Mouse (Mus musculus) fibroblast of lung, adult 2 months (primary cell): ENCODE measurements around the gene Ifit2.
A peak's percentile ranks its signal among the peaks of the same experiment; 100 is the strongest.

ENCODE experiments used
- DNase-seq: peaks from one replicate; pipeline ENCODE4 v3.0.0-alpha.2; 2011; ENCODE audit warnings: low read depth

The Ifit2 gene

DNA sequence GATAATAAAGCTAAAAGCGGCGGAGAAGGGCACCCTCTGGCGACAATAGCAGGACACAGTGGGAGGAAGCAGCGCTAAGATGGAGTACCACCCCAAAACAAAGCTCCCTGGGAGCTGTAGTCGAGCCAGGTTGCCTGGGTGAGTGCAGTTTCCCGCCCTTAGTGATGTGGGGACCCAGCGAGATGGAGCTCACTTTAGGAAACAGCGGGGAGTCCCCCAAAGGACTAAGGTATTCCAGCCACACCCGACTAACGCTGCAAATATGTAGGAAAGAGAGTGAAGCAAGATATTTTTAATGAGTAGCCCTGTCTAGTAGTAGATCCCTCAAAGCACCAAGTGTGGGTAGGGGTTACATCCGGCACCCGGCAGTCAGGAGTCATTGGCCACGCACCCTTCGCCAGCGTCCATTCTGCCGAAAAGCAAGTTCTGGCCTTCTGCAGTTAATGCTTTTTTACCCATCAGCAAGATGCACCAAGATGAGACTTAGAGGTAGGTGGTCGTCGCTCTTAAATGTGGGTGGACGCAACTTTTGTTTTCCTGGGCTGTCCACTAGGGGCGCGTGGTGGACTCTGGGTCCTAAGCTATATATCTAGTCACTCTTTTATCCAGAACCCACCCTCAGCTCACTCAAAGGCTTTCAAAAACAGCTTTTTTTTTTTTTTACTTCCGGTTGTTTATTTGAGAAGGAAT lies at the start of gene Ifit2:
Ifit2 (plus strand) TSS at position 161 of the 690 bp plus-strand sequence.
- peak; percentile 53 for DNase-seq

DNA sequence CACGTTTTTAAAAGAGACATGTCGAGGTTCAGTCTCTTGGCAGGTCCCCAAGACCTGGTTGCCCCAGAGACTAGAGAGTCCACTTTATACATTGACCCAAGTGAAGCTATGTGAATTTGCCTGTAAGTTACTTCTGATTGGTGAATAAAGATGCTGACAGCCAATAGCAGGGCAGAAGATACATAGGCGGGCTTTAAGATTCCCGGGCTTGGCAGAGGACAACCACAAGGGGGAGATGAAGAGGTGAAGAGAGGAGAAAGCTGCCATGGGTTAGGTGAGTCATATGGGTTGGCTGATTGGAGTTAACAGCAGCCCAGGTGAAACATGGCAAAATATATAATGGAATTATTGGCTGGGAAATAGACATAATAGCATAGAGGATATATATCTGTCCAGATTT lies 49.7 kb upstream of the Ifit2 start:
- DNase-seq, result peak; percentile 67

DNA sequence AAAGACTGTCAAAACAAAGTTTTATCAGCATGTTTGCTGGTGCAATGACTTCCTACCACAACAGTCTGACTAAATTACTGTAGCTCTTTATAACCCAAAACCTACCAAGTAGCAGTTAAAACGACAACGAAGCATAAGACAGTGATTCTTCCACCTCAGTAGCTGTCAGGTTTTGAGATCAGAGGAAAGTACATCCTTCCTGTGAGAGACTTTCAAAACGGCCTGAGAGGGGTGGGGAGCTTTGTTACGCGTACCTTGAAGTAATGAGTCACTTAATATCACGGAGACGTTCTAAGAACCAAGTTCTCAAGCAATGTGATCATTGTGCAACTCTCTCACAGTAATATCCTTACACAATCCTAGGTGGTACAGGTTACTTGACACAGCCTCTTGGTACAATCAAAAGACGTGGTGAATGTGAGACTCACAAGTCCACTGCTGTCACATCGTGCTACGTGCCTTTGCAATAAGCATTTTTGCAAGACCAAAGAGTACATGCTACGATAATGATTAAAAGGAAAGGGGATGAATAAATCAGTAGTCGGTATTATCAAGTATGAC lies 45.3 kb upstream of the Ifit2 start:
- DNase-seq, result no peak

DNA sequence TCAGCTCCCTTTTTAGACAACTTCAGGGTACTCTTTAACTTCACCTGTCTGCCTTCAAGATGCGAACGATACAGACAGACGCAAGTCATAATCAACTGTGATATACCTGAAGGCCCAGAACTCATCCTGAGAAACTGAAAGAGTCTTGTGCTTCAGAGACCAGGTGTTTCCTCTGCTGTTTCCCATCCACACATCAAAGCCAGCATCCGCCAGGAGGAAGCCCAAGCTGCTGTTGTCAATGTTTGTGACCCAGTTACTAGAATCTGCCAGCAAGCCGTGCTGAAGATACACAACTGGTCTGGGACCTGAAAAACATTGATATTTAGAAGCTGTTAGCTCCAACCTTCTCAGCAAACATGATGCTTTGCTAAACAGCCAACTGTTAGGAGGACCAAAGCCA lies 39.8 kb upstream of the Ifit2 start:
- DNase-seq, result no peak

DNA sequence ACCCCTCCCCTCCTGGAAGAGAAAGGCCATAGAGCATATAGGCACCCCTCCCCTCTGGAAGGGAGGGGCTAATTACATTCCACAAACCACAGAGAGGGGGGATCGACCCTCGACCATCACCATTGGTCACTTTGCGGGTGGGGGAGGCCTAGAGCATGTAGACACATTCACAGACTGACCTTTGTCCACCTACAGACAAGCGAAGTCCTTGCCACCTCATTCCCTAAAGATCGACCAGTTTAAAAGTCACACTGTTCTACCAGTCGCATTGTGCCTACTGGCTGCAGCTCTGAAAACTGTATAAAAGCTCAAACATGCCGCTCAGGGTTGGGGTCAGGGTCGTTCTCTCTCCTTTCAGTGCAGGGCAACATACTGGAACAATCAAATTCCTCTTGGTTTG lies 39.0 kb upstream of the Ifit2 start:
- DNase-seq, result no peak

DNA sequence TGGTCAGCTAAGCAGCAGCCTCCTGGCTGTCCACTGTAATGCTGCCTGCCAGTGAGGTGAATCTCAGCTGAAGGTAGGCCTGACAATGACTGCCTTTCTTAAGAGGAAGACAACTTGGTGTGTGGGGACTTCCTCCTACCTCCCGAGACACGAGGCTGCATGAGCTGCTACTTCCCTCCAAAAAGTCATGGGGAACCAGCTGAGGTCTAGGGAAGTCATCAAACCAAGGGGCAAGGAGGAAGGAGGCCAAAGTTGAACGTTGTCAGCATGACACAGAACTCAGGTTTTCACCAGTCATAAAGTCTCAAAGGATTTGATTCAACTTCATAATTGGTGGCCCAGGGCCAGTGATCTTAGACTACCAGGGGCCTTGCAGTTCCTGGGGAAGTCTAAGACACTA lies 34.8 kb upstream of the Ifit2 start:
- DNase-seq, result no peak

DNA sequence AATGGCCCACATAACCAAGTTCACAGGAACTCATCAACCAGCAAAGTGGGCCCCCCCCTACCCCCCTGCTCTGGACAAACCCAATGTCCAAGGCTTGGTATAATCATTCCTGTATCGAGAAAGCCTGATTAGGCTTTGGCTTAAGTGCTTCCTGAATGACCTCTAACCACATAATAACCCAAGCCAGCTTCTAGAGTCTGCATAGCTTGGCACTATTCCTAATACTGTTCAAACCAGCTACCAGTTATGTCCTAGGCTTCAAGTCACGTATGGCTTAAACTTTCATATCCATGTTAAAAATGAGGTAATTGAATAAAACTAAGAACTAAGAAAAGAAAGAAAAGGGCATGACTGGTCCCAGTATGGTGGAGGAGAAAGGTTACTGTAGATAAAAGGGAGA lies 34.1 kb upstream of the Ifit2 start:
- no peak for DNase-seq

DNA sequence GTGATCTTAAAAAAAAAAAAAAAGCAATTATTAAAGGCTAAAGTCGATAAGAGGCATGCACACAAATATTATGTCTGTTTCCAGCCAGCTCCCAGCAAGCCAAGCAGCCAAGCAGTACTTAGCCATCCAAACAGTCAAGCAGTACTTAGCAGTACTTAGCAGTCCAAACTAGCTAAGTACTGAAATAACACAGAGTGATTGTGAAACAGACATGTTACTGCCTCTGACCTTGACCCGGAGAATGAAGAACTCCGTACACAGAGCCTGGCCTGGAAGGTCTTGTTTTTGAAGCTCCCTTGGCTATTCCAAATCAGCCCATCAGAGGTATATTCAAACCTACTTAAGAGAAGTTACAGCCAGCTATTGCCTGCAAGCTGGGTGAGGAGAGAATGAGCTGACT lies 33.3 kb upstream of the Ifit2 start:
- DNase-seq, result no peak

DNA sequence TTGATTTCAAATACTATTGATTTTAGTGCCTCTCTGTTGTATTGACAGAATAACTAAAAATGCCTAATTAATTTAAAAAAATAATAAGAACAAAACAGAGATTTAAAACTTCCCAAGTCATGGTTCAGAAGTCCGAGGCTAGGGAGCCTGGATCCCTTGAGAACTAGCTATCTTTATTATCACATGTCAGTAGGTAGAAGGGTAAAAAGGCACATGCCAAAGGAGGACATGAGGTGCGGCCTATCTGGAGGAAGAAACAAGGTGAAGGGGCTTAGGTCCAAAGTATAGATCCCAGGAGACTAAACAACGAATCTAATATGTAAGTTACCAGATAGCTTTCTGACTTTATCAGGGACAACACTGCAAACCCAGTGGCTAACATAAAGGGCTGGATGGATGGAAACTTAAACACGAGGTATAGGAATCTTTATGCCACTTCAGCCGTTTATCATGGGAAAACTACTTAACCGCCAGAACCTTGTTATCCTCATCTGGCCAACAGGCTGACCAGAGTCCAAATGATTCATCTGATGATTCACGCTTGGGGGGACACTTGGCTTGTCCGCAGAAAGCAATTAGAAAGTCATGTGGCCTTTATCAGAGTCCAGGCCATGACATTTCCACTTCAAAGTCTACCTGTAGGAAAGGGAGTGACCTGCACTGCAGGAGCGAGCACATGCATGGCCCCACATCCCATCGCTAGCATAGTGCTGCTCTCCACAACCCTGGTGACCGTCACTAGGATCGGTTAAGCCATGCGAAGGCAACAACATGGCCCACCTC lies 32.5 kb upstream of the Ifit2 start:
- DNase-seq, result no peak

DNA sequence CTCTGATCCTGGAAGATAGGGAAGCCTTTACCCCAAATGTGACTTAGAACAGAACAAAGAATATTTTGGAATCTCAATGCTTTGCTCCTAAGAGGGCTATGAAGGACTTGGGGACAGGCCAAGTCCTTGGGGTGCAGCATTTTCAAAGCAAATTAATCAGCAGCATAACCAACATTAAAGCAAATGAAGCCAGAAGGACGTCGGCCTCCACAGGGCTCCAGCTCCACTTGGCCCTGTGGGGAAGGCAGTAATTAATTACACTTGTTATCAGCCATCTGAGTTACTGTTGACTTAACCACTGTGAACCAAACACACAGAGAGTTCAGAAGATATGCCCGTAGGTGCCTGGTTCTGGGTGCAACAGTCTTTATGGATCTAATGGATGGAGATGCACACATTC lies 31.7 kb upstream of the Ifit2 start:
- no peak for DNase-seq

DNA sequence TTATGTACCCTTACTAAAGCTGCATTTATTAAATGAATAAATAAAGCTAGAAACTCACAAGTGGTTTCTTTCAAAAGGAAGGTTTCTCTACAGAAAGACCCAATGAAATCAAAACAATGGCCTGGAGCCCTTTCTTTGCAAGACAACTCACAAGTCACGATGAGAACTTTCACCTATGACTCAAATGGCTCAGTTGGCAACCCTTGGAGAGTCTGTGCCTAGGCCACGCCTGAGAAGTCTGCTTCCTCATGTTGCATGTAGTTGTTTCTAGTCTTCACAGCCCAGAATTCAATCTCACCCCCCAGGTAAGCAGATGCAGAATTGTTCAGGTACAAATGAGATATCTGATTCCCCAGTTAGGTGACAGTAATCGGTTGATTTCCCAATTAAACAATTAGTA lies 30.8 kb upstream of the Ifit2 start:
- no peak for DNase-seq

DNA sequence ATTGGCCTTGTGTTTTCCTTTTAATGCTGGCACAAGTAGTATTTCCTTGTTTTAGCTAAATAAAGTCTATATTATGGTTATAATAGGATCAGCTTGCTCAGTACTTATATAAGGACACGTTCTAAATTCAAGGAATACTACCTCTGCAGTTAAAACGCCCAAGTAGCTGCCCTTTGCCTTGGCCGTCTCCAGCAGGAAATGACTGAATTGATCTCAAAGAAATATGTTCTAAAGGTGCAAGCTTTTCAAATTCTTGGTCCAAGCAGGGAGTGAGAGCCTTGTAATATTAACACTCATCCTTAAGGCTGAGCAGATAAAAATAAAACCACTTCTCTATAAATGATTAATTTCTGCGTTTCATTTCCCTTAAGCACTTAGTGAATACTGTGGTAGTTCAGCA lies 30.4 kb upstream of the Ifit2 start:
- DNase-seq, result no peak

DNA sequence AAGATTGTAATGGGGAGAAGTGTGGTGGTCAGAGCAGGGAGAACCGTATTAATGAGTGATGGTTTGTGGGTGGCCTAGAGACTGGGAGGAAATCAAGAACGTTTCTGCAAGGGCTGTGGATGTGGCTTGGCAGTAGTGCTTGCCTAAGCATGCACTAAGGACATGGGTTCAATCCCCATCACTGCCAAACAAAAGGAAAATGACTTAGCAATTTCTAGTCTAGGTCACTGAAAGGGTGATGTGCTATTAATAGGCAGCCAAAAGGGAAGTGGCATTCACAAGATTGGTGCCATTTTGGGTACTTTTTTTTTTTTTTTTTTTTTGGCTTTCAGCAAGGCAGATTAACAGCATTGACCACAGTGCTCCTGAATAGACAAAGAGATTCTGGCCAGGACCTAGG lies 29.1 kb upstream of the Ifit2 start:
- DNase-seq, result no peak

DNA sequence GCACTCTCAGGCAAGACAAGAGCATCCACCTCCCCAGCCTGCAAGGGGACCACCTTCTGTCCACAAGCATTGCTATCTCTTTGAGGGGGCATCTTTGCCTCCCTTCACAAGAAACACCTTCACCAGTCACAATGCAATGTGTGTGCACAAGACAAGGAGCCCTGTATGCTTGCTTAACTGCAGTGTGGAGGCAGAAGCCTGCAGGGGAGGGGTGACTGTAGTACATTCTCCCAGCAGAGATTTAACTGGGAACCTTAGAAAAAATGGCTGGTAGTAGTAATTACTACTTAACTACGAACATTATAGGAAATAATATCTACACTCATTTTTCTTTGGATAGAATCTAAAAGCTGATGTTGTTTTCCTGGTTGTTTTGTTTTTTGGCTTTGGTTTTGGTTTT lies 28.5 kb upstream of the Ifit2 start:
- DNase-seq, result no peak

DNA sequence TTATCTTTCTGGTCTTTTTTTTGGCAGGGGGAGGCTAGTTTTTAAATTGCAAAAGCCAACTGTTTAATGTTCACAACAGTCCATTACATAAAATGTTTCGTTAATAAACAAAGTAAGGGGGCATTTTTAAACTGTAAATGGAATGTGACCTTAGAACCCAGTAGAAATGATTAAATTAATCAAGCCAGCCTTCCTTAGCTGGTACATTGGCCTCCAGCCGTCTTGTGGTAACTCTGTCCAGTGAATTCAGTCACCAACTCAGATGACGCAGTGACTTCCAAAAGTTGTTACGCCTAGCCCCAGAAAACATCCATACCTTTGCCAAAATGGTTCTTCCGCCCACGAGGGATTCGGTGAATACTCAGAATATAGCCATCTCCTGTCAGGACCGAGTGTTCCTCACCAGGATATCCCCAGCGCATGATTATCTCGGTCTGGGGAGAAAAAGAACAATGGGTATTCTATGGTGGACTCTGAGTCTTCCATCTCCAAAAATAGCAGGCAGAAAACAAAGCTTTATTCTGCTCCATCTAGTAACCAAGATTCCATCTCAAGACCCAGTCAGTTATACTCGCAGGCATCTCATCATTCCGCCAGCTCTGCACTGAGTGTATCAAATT lies 27.3 kb upstream of the Ifit2 start:
- DNase-seq, result no peak

DNA sequence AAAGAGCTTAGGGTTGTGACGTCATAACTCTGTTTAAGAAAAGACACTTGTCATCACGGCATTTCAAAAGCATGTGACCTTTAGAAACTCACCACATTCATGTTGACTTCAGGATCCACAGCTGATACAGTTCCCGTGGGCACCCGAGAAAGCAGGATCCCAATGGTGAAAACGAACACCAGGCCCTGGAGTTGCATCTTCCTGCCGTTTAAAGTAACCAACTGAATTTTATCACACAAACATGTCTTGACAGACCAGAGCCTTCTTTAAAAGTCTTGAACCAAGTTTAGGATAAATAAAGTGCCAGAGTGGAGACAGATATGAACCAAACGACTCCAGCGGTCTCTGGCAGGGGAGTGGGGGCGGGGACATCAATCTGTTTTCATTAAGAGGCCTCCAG lies 25.8 kb upstream of the Ifit2 start:
- no peak for DNase-seq

DNA sequence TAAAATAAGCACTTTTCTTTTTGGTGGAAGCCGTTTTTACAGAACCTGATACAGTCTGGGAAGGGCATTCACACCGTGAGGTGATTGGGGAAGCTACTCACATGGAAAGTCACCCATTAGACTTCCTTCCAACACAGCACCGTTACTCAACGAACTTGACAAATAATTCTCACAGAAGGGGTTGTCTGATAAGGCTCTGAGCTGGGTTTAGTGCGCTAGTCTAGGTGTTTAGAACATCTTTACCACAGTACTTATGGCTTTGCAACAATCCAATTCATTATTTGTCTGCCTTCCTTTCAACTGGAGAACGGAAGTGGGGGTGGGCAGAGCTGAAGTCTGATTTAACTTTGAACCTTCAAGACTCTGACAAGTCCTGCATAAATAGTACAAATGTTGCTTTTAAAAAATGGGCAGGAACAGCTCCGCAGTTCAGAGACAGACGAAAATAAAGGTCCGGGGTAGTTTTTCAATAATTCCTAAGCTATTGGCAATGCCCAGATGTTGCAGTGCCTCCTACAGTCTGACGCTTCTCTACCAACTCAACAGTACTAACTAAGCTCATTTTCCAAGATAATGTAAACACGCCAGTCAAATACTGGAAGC lies 24.1 kb upstream of the Ifit2 start:
- no peak for DNase-seq

DNA sequence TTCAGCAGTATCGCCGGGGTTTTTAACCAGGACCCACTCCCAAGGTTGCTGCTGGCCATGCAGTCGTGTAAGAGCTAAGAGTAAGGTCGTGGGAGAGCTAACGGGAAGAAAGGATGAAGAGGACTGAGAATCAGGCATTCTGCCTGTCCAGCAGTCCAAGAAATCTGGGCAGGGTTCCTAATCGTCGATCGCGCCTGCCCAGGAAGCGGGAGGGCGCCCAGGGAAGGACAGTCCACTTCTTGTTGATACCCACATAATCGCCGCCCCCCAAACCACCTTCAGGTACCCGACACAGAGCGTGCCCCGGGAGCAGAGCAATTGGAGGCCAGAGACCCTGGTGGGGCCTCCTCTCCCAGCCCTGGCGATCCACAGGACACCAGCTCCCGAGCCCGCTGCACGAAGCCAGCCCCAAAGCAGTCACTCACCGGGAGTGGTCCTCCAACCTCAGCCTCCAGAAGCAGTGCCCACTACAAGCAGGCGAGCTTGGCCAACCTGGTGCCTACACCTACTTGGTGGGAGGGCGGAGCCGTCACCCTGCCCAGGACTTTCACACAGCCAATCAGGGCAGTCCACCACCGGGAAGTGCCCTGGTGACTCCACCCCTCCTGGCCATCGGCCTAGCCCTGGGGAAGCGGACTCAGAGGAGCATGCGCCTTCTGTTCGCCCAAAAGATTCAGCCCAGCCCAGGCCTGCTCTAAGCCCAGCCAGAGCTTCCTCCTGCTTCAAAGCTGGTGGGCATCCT lies 23.4 kb upstream of the Ifit2 start, which contains the start of gene Lipa:
Lipa (minus strand) TSS at position 534 of the 742 bp plus-strand sequence.
- DNase-seq, result peak; percentile 97

DNA sequence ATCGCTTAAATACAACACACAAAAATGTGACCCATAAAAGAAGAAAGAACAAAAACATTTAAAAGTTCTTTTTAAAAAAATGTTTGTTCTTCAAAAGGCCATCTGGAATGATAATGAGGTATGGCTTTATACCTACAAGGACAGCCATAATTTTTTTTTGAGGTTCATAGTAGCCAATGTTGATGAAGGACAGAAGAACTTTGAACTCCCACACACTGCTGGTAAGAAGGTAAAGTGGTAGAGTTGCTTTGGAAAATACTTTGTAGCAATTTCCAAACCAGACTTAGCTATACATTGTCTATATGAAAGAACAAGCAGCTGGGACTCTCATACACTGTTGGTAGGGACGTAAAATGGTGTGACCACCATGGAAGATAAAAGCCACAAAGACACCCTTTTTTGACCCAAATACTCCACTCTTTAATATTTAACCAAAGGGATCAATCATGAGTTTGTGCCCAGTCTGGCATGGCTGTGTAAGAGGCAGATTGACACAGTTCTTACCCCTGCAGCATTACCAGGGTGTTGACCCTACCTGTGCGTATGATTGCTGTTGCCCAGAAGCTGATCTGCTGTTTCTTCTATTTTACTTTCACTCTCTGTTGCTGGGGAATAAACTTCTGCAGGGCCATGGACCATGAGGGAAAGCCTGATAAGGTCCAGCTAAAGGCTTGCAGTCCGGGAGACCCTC lies 18.3 kb upstream of the Ifit2 start:
- no peak for DNase-seq

DNA sequence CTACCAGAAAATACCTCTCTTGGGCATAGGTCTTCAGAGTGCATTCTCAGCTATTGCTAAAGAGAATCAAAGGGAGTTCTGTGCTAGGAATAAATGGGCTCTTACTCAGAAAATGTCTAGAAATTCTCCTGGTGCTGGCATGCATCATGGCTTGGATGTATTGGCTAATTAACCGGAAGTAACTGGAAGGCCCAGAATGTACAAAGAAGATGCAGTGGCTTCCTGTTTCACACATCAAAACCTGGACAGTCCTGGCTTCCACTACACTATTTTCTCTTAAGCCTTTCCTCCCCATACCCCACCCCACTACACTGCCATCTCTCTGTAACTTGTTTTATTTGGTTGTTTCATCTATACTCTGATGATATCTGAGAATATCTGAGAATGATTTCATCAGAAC lies 11.1 kb upstream of the Ifit2 start:
- no peak for DNase-seq

DNA sequence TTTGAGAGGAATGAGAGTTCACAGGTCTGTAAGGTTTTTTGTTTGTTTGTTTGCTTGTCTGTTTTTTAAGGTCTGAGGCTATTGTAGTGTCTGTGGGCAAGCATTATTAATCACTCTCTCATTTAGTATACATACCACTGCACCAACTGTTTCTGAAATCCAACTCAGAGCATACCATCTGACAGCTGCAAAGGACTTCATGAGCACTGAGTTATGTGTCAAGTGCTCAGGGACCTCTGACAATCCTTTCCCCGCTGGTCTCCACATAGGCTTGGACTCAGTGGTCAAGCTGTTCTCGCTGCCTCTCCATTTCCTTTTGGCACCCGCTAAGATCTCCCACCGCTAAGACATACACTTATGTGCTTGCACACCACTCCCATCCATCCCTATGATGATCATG lies 4.3 kb upstream of the Ifit2 start:
- DNase-seq, result no peak
